Mouse (Mus musculus) kidney, adult 2 months (tissue): ENCODE data around the gene Vps18.

Experiments used
- CTCF ChIP-seq: fragments of 200-500 bp; conservative IDR thresholded peaks from 2 replicates; pipeline ENCODE4 v1.5.1; 2011; ENCODE audit warnings: low read depth, mild to moderate bottlenecking, control low read depth, low read length, moderate library complexity, mixed read lengths; ENCODE audit not compliant: insufficient read depth, insufficient read length
- POLR2A ChIP-seq: fragments of 200-500 bp; IDR thresholded peaks from one replicate; pipeline ENCODE4 v1.6.1; 2011; ENCODE audit warnings: low read depth, low read length, control low read depth

- TF ChIP-seq CTCF (no peak), POLR2A (no peak)
Observed at GRCm38 (mm10) chr2:119322587-119323300, 34.2 kb downstream of the Vps18 start.
